Mouse (Mus musculus) spleen, postnatal 4 days (tissue): ENCODE results near the gene Eif3b.
"Not testable (repeated sequence)": the region's sequence is repeated elsewhere in the genome, so short reads cannot be mapped to it uniquely, and the experiment has no call there.

Source experiments
- DNase-seq, 2 experiments: peaks; one replicate each; pipeline ENCODE4 v3.0.0; 2022; ENCODE audit warnings: low spot score in 2 of 2

Eif3b gene

GRCm38 (mm10) chr5:140396166-140396940 is 22.8 kb upstream of the Eif3b start:
- no peak for DNase-seq

- no peak for DNase-seq
Observed at GRCm38 (mm10) chr5:140402640-140403270, 16.4 kb upstream of the Eif3b start.

- DNase-seq, result no peak
Observed at GRCm38 (mm10) chr5:140405126-140405525, 14.0 kb upstream of the Eif3b start.

GRCm38 (mm10) chr5:140406666-140407065 is 12.5 kb upstream of the Eif3b start:
- no peak for DNase-seq

GRCm38 (mm10) chr5:140408801-140409200 is 10.3 kb upstream of the Eif3b start:
- no peak for DNase-seq

GRCm38 (mm10) chr5:140411339-140411738 is 7.8 kb upstream of the Eif3b start:
- peak; percentile 72 to 89 for DNase-seq

GRCm38 (mm10) chr5:140414647-140415046 is 4.5 kb upstream of the Eif3b start:
- no peak for DNase-seq

GRCm38 (mm10) chr5:140418106-140418488 is 1.0 kb upstream of the Eif3b start:
- no peak for DNase-seq

- peak; percentile 61 to 84 for DNase-seq
Observed at GRCm38 (mm10) chr5:140419442-140420080, 433 bp downstream of the Eif3b start.

- peak in 1 of 2 experiments; percentile 27 for DNase-seq
Observed at GRCm38 (mm10) chr5:140420616-140421015, 1.5 kb downstream of the Eif3b start.

GRCm38 (mm10) chr5:140425016-140425783 is 6.1 kb downstream of the Eif3b start:
- no peak for DNase-seq

- DNase-seq, result not testable (repeated sequence)
Observed at GRCm38 (mm10) chr5:140439117-140439516, 20.0 kb downstream of the Eif3b start.

GRCm38 (mm10) chr5:140441406-140441805 is 22.3 kb downstream of the Eif3b start:
- no peak for DNase-seq

GRCm38 (mm10) chr5:140444012-140444411 is 24.9 kb downstream of the Eif3b start:
- DNase-seq, result no peak

GRCm38 (mm10) chr5:140445345-140445744 is 26.2 kb downstream of the Eif3b start, which contains the start of gene Gm4869:
Gm4869 (plus strand) TSS chr5:140445645.
- no peak for DNase-seq

- DNase-seq, result no peak
Observed at GRCm38 (mm10) chr5:140446054-140446453, 26.9 kb downstream of the Eif3b start.

- DNase-seq, result no peak
Observed at GRCm38 (mm10) chr5:140454488-140454887, 35.4 kb downstream of the Eif3b start.

- DNase-seq, result no peak
Observed at GRCm38 (mm10) chr5:140455466-140455865, 36.3 kb downstream of the Eif3b start.

- DNase-seq, result no peak
Observed at GRCm38 (mm10) chr5:140461476-140461875, 42.3 kb downstream of the Eif3b start.

GRCm38 (mm10) chr5:140463151-140463550 is 44.0 kb downstream of the Eif3b start:
- not testable (repeated sequence) for DNase-seq

- no peak for DNase-seq
Observed at GRCm38 (mm10) chr5:140464943-140465342, 45.8 kb downstream of the Eif3b start.

- DNase-seq, result peak; percentile 45 to 76
Observed at GRCm38 (mm10) chr5:140472336-140472735, 53.2 kb downstream of the Eif3b start.
